Mouse (Mus musculus) thymus, postnatal 36 days (tissue): Measurements from ENCODE around the gene Sash1.
"Not testable (repeated sequence)": the region's sequence is repeated elsewhere in the genome, so short reads cannot be mapped to it uniquely, and the experiment has no call there.

Experiments
- DNase-seq, 2 experiments: peaks; one replicate each; pipeline ENCODE4 v3.0.0; 2022; ENCODE audit warnings: mixed read lengths in 2 of 2

Sash1 gene

GRCm38 (mm10) chr10:8752436-8752835 is 133.4 kb downstream of the Sash1 start:
- DNase-seq = no peak

DNA sequence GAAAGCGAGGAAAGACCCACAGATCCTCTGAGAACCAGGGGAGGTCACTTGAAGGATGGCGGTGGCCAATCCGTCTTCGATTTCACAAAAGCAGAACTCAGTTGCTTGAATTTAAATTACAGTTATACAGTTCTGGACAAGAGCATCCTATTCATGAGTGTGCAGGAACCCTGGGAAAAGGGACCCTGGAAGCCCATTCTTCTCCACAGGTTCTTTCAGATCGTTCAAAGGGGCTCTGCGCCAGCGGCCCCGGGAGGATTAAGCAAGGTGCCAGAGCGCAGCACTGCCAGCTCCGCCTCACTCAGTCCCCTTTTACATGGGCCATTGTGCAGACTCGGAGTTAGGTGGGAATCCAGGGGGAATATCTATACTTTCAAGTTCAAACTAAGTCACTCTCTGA is 136.3 kb downstream of the Sash1 start:
- no peak for DNase-seq

DNA sequence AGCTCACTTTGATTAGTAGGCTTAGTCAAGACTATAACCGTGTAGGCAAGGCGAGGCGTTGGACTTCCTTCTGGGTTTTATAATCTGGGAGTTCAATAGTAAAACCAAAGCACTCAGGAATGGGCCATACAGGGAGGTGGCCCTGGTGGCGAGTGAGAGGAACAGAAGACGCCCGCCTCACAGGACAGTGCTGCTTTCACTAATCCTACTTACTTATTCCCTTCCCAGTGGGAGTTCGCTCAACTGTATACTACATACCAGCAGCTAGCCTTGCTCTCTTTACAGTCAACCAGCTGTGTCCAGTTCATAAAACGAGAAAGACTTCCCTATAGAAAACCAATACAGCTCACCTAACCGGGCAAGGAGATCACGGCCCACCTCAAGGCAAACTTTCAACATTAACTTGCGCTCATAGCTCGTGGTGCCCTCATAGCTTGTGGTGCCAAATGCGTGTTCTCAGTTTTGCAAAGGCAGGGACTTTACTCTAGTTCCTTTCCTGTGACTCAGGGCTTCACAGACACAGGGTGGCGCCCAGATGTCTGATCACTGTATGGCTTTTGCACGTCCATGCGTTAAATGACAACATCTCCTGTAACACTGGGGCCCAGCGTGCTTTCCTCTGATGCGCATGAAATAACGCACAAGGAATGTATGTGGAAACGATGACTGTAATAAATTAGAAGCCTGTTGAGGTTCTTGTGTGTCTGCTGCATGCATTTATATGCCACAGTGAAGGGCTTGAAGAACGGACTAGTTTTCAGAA is 138.2 kb downstream of the Sash1 start:
- DNase-seq = no peak

- DNase-seq = no peak
These were observed 139.7 kb downstream of the Sash1 start for GRCm38 (mm10) chr10:8746082-8746696.

- DNase-seq = peak; percentile 32 to 38
These were observed 143.0 kb downstream of the Sash1 start for GRCm38 (mm10) chr10:8742872-8743271.

DNA sequence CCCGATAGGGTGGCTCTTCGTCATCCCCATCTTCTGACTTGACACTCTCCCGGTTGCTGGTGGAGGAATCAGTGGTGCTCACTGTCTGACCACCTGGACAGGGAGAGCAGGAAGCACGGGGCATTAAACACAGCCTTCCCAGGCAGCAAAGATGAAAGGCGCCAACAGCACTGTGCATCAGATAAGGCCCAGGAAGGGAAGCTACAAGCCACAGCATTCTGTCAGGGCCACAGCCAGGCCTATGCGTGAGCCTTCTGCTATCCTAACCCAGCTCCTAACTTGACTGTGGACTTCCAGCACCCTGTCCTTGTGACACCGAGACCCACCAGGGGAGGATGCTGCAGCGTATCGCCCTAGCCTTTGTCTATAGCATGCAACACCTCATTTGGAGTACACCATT is 144.4 kb downstream of the Sash1 start:
- DNase-seq = no peak

GRCm38 (mm10) chr10:8740797-8741196 is 145.1 kb downstream of the Sash1 start:
- DNase-seq = no peak

- DNase-seq = no peak
These were observed 156.2 kb downstream of the Sash1 start for GRCm38 (mm10) chr10:8729387-8730337.

DNA sequence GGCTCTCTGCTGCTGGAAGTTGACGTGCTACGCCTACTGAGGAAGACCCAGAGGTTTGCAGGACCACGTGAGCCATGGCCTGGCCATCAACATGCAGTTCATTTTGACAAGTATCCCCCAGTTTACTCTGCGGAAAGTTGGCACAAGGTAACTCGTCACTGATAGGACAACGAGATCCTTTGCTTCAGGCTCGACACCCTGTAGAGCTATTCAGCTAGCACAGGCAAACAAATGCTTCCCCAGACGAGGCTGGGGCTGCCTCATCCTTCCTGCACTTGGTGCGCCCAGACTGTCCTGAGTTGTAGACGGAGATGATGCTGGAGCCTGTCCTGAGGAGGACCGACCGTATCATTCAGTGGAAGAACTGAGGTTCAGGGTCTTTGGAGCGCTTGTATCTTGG is 166.5 kb downstream of the Sash1 start:
- no peak for DNase-seq

DNA sequence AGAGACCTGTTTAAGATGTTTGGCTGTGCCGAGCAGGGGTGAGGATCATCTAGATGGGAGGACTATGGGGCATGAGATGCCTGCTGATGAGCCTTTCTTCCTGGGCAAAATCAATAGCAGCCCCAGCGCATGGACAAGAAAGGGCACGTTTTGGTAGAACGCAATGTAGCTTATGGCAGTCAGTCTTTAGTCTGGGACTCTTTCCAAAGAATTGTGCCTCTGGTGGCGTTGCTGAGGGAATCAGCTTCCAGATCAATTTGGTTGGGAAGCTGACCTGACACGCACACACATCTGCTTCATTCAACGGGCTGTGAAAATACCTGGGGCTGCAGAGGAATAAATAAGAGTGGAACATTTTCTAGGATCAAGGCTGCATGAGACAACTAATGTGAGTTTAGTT is 167.0 kb downstream of the Sash1 start:
- DNase-seq = no peak

GRCm38 (mm10) chr10:8717171-8717570 is 168.7 kb downstream of the Sash1 start:
- DNase-seq = no peak

DNA sequence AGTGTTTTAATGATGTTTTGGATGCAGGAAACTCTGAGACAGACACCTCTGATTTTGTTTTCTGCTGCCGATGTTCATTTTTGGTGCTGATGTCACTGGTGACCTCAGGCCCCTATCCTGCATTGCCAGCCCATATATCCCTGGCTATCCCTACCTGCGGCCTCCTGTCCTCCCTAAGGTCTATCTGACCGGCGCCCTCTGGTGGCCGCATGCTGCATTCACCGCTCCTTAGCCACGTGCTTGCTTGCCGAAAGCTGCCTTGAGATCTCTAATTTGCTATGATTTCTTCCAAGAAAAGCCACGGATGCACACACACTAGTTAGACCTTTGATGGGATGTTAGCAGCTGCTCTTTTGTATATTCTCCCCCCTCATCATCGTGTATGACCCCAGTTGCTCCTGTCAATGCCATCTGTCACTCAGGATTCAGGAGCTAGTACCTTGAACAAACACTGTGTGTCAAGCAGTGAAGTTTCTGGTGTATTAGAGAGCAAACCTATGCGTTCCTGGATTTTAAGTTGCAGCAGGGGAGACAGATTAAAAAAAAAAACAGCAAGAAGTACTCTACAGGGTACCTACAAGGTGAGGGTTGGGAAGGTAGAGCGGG is 170.1 kb downstream of the Sash1 start:
- DNase-seq = peak; percentile 56 to 58

- DNase-seq = not testable (repeated sequence)
These were observed 189.2 kb downstream of the Sash1 start for GRCm38 (mm10) chr10:8696636-8697035.

DNA sequence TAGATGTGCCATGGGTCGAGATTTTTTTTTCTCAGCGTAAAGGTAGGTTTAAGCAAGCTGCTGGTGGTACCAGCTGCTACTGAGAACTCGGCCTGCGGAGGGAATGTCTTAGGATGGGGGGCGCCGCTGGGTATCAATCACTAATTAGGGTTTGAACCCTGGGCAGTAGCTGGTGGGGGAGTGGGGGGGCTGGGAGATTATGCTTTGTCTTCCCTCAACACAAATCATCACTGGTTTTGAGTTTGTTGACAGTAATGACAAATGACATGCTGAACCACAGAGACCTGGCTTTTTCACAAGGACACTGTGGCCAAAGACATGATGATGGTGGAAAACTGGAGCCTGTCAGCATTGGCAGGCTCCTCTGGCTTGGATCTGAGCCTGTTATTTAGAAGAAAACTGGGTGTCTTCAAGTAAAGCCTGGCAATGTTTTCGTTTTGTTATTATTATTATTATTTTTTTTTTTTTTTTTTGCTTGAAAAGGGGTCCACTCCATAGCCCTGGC is 191.8 kb downstream of the Sash1 start:
- no peak for DNase-seq

- no peak for DNase-seq
These were observed 192.3 kb downstream of the Sash1 start for GRCm38 (mm10) chr10:8693561-8693960.

- no peak for DNase-seq
These were observed 193.3 kb downstream of the Sash1 start for GRCm38 (mm10) chr10:8692531-8692930.

DNA sequence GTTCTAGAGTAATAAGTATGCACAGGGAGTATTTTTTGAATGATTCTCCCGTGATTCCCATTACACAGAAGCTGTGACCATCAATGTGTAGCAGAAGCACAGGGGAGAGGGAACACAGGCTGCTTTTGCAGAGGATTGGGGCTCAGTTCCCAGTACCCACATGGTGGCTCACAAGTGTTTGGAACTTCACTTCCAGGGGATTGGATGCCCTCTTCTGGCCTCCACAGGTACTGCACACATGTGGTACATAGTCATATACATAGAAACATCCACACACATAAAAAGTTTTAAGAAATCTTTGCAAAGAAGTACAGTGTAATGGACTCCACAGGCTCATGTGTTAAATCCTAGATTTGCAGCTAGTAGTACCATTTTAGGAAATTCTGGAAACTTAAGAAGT is 199.7 kb downstream of the Sash1 start:
- no peak for DNase-seq

DNA sequence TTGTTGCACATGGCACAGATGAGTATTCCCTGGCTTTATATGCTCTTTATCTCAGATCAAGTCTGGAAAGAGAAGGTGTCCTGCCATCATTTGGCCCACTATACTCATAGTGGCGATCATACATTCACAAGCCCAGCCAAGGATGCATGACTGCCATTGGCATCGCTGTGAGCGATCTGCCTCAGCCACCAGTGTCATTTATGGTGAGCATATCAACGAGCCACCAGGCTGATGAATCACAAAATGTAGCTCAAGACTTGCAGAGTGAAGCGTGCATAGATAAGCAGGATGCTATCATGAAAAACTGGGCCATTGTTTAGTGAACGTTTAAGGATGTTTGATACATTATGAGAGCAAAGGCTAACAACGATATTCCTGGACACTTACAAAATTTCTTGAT is 200.6 kb downstream of the Sash1 start:
- DNase-seq = no peak

DNA sequence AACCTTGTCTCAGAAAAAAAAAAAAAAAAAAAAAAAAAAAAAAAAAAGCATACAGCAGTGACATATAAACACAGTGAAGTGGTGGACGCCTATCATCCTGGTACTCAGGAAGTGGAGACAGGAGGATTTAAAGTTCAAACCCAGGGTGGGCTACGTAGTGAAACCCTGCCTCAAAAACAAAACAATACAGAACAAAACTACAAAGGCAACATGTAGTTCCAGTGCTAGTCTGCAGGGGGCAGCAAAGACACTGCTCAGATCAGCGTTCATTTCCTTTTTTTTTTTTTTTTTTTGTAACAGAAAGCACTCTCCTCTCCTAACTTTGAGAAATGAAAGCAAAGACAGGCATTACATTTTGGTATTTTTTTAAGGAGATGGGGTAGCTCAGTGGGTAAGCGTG is 203.0 kb downstream of the Sash1 start:
- peak; percentile 34 to 44 for DNase-seq

DNA sequence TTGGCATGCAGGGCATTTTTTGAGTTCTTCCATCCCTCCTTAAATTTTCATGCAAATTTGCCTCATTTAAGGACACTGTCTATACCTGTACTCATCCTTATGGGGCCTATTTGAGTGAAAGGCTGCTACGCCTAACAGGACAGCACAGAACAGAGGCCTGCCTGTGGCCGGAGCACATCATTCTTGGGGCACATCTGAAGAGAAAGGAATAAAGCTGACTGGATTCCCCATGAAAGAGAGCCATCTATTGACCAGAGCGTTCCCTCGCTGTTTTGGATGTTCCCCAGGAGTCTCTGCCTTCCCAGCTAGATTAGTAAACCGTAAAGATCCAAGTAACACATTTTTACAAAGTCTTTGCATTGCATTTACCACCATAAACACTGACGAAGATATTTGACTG is 203.5 kb downstream of the Sash1 start:
- no peak for DNase-seq

DNA sequence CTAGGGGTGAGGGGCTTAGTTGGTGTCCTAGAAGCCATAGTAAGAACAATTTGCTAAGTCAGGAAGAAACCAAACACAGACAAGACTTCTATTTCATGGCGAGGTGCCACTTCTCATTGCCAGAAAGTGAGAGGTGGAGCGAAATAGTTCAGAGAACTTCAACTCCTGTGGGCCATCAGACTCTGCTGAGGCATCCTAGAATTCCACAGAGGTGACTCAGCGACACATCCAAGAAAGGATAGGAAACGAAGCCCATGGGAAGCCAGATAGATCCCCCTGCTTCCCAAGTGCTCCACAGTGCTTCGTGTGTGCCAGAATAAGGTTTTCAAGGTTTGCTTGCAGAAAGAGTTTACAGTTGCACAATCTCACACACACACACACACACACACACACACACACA is 209.1 kb downstream of the Sash1 start:
- DNase-seq = no peak
